Mouse (Mus musculus) bone marrow macrophage, adult 2 months (primary cell): Measurements from ENCODE around the gene Cdipt. TPM values are rescaled to one million over a fixed set of nuclear protein-coding genes. Genes with fewer than 3 reads are reported as not detected.
A peak's percentile ranks its signal among the peaks of the same experiment; 100 is the strongest.

Source experiments
- H3K27ac ChIP-seq: 2 replicates; pipeline ENCODE4 v1.5.1; 2012; ENCODE audit warnings: low read depth, low read length; ENCODE audit not compliant: insufficient read depth
- H3K4me1 ChIP-seq: 2 replicates; pipeline ENCODE4 v1.6.1; 2012; ENCODE audit warnings: low read length; ENCODE audit not compliant: control insufficient read depth, insufficient read depth
- H3K4me3 ChIP-seq: 2 replicates; pipeline ENCODE4 v1.5.1; 2012; ENCODE audit warnings: mild to moderate bottlenecking, low read length, moderate library complexity; ENCODE audit not compliant: insufficient read depth
- CTCF ChIP-seq: IDR thresholded peaks from 2 replicates; pipeline ENCODE4 v1.5.1; 2012; ENCODE audit warnings: low read depth, mild to moderate bottlenecking, low read length, moderate library complexity
- POLR2A ChIP-seq: IDR thresholded peaks from 2 replicates; pipeline ENCODE4 v1.6.1; 2012; ENCODE audit warnings: mild to moderate bottlenecking, low read depth, low read length, borderline replicate concordance
- polyA plus RNA-seq: library from polyadenylated mRNA; stranded (reverse); fragments of >200 nt; gene quantifications from 2 replicates; pipeline ENCODE4 v1.2.4, GENCODE M21; 2012; ENCODE audit not compliant: missing spikeins, insufficient read depth, insufficient read length

The Cdipt gene
- polyA plus RNA-seq, 1 experiment = 112 TPM

GRCm38 (mm10) chr7:126949793-126950646, 25.7 kb upstream of the Cdipt start, which contains the start of gene Sez6l2:
TSS of gene Sez6l2 (plus strand) at chr7:126950563.
- Histone ChIP-seq H3K27ac (no peak within 1 kb of the TSS), H3K4me3 (peak within 1 kb of the TSS; percentile 59), H3K4me1 (peaks cover 15% of the 10 kb centered on the region)
- TF ChIP-seq CTCF (no peak), POLR2A (no peak)

- H3K4me3 ChIP-seq = no peak overlapping the region
- no peak for TF ChIP-seq CTCF
- no peak for TF ChIP-seq POLR2A
- H3K27ac ChIP-seq = no peak overlapping the region
- H3K4me1 ChIP-seq = peaks cover 21% of the 10 kb centered on the region
Measured at GRCm38 (mm10) chr7:126950647-126951615, 24.8 kb upstream of the Cdipt start.

DNA sequence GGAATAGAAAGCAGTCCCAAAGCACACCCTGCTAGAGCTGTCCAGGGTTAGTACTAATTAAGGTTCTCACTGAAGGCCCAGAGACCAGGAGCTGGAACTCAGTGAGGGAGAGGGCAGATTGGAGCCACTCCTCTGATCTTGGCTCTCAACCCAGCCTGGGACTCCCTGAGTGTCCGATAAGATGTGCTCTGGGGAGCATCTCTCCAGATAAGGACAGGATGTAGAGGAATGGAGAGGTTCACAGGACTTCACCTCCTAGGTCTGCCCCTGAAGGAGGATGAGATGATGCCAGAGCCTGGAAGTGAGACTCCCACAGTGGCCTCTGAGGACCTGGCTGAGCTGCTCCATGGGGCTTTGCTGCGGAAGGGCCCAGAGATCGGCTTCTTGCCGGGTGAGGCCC, 24.0 kb upstream of the Cdipt start:
- H3K4me3 ChIP-seq = no peak overlapping the region
- H3K27ac ChIP-seq = no peak overlapping the region
- peaks cover 21% of the 10 kb centered on the region for H3K4me1 ChIP-seq
- TF ChIP-seq POLR2A (no peak), CTCF (no peak)

GRCm38 (mm10) chr7:126952646-126953045, 23.1 kb upstream of the Cdipt start:
- peaks cover 21% of the 10 kb centered on the region for H3K4me1 ChIP-seq

DNA sequence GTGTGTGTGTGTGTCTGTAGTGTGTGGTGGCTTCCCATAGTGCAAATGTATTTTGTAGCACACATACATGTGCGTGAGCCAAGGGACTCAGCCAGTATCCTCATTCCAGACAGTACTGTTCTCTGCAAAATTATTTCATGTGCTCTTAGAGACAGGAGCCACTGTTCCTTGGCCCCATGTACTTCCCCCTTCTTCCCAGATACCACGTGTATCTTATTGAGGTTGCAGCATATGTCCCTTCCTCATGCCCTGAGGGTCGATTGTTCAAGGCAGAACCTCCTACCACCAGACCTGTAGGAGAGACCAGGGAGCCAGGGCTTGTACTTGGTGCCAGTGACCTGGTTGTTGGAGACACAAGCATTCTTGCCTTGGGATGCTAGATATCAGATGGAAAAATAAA, 20.6 kb upstream of the Cdipt start:
- no peak overlapping the region for H3K27ac ChIP-seq
- H3K4me1 ChIP-seq = peaks cover 19% of the 10 kb centered on the region
- no peak overlapping the region for H3K4me3 ChIP-seq
- no peak for TF ChIP-seq POLR2A
- TF ChIP-seq CTCF = no peak

More at GRCm38 (mm10) chr7:126952646-126953045, 23.1 kb upstream of the Cdipt start:
- TF ChIP-seq POLR2A = no peak
- TF ChIP-seq CTCF = no peak
- no peak overlapping the region for H3K4me3 ChIP-seq
- no peak overlapping the region for H3K27ac ChIP-seq

- Histone ChIP-seq H3K4me1 (peaks cover 16% of the 10 kb centered on the region), H3K27ac (no peak overlapping the region), H3K4me3 (no peak overlapping the region)
- no peak for TF ChIP-seq POLR2A
- TF ChIP-seq CTCF = no peak
Measured at GRCm38 (mm10) chr7:126959780-126960179, 15.9 kb upstream of the Cdipt start.

GRCm38 (mm10) chr7:126961095-126961494, 14.6 kb upstream of the Cdipt start:
- TF ChIP-seq POLR2A (no peak), CTCF (no peak)

GRCm38 (mm10) chr7:126961965-126962364, 13.7 kb upstream of the Cdipt start:
- no peak overlapping the region for H3K4me3 ChIP-seq
- TF ChIP-seq CTCF (no peak), POLR2A (no peak)
- H3K27ac ChIP-seq = no peak overlapping the region
- peaks cover 8% of the 10 kb centered on the region for H3K4me1 ChIP-seq

More at GRCm38 (mm10) chr7:126961095-126961494, 14.6 kb upstream of the Cdipt start:
- Histone ChIP-seq H3K4me3 (no peak overlapping the region), H3K27ac (no peak overlapping the region), H3K4me1 (peaks cover 8% of the 10 kb centered on the region)

DNA sequence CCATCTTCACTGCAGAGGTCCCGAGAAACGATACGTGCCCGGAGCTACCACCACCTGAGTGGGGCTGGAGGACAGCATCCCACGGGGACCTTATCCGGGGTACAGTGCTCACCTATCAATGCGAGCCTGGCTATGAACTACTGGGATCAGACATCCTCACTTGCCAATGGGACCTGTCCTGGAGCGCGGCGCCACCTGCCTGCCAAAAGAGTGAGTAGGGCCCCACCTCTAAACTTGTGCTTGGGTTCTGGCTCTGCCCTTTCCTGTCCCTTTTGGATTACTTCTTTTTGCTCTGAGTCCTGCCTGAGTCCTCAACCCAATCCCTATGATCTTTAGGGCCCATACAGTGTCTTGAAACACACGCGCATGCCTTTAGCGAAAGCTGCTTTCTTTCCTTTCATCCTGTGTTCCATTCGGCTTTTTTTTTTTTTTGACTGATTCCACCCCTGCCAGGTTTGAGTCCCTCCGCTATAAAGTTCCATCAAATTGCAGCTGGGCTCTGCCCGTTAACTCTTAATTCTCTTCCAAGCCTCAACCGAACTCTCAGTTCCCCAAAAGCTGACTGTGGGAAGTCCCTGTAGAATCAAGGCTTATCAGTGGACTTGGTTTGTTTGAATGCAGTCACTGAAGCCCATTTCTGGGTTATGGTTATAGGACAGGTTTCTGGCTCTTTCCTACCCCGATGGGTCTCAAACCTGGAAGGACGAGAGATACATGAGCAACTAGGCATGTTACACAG, 12.0 kb upstream of the Cdipt start:
- TF ChIP-seq POLR2A (no peak), CTCF (peak; percentile 27; the same call in 1 of the 2 replicates)
- H3K4me1 ChIP-seq = peaks cover 8% of the 10 kb centered on the region
- no peak overlapping the region for H3K27ac ChIP-seq
- no peak overlapping the region for H3K4me3 ChIP-seq
